Mouse (Mus musculus) kidney, adult 2 months (tissue): ENCODE measurements around the gene Rhoj.

Source experiments
- CTCF ChIP-seq: fragments of 200-500 bp; conservative IDR thresholded peaks from 2 replicates; pipeline ENCODE4 v1.5.1; 2011; ENCODE audit warnings: low read depth, mild to moderate bottlenecking, control low read depth, low read length, moderate library complexity, mixed read lengths; ENCODE audit not compliant: insufficient read depth, insufficient read length
- POLR2A ChIP-seq: fragments of 200-500 bp; IDR thresholded peaks from one replicate; pipeline ENCODE4 v1.6.1; 2011; ENCODE audit warnings: low read depth, low read length, control low read depth

GRCm38 (mm10) chr12:75359500-75359899 lies 51.4 kb downstream of the Rhoj start:
- TF ChIP-seq POLR2A, result no peak
- no peak for TF ChIP-seq CTCF
